Mouse (Mus musculus) midbrain, postnatal 0 days (tissue): Measurements from ENCODE around the gene Pus10. TPM values are rescaled to one million over a fixed set of nuclear protein-coding genes. Genes with fewer than 3 reads are reported as not detected.

Source experiments
- ATAC-seq: fragments of 200-750 bp; cut with Nextera tagmentation; 2 replicates; pipeline ENCODE4 v1.8.0; 2017; ENCODE audit warnings: moderate number of reproducible peaks, mild to moderate bottlenecking, moderate TSS enrichment, moderate library complexity; ENCODE audit not compliant: low FRiP score
- DNase-seq: peaks from one replicate; pipeline ENCODE4 v3.0.0-alpha.2; 2015; ENCODE audit warnings: low spot score
- H3K27ac ChIP-seq: fragments of 300-500 bp; sonication (generic); 2 replicates; pipeline ENCODE4 v1.5.1; 2014; ENCODE audit warnings: low read depth, mild to moderate bottlenecking, low read length, mixed read lengths
- H3K27me3 ChIP-seq: fragments of 300-500 bp; sonication (generic); 2 replicates; pipeline ENCODE4 v1.6.1; 2014; ENCODE audit warnings: low read length, control low read depth, mixed read lengths; ENCODE audit not compliant: insufficient read depth
- H3K36me3 ChIP-seq: fragments of 300-500 bp; sonication (generic); 2 replicates; pipeline ENCODE4 v1.6.1; 2014; ENCODE audit warnings: low read length, control low read depth, mixed read lengths; ENCODE audit not compliant: insufficient read depth
- H3K4me1 ChIP-seq: fragments of 300-500 bp; sonication (generic); 2 replicates; pipeline ENCODE4 v1.6.1; 2014; ENCODE audit warnings: mild to moderate bottlenecking, control low read depth, antibody characterized with exemption, low read length, mixed read lengths; ENCODE audit not compliant: insufficient read depth
- H3K4me2 ChIP-seq: fragments of 300-500 bp; sonication (generic); 2 replicates; pipeline ENCODE4 v1.6.1; 2014; ENCODE audit warnings: low read depth, mild to moderate bottlenecking, low read length, mixed read lengths; ENCODE audit not compliant: poor library complexity, severe bottlenecking
- H3K4me3 ChIP-seq: fragments of 300-500 bp; sonication (generic); 2 replicates; pipeline ENCODE4 v1.5.1; 2014; ENCODE audit warnings: low read depth, mild to moderate bottlenecking, low read length, moderate library complexity
- H3K9ac ChIP-seq: fragments of 300-500 bp; sonication (generic); replicated peaks from 2 replicates; pipeline ENCODE4 v1.6.1; 2014; ENCODE audit warnings: mild to moderate bottlenecking, low read length, moderate library complexity, mixed read lengths; ENCODE audit not compliant: poor library complexity, severe bottlenecking
- H3K9me3 ChIP-seq: fragments of 300-500 bp; sonication (generic); 2 replicates; pipeline ENCODE4 v1.6.1; 2016; ENCODE audit warnings: low read length, control low read depth
- CTCF ChIP-seq: IDR thresholded peaks from 2 replicates; pipeline ENCODE4 v1.5.1; 2016; ENCODE audit warnings: antibody characterized with exemption, mild to moderate bottlenecking
- WGBS: fragments of 180-500 bp; shearing (Covaris S2); extraction: QIAGEN DNeasy Blood & Tissue Kit; methylation state at CpG from one replicate; pipeline ENCODE4 v1.1.7; 2014; 5-methylcytosine and 5-hydroxymethylcytosine counted together
- polyA plus RNA-seq: library from polyadenylated mRNA; unstranded; fragments of >200 nt; fragmentation: Nextera tagmentation; extraction: Ambion mirVana; gene quantifications from 2 replicates; pipeline ENCODE4 v1.2.1, GENCODE M21; 2015
- total RNA-seq: library from RNA; depleted of rRNA; stranded (reverse); fragments of >200 nt; gene quantifications from 2 replicates; pipeline ENCODE4 v1.2.3, GENCODE M21; 2014

Pus10 gene
- total and polyA plus RNA-seq, 2 experiments from 2014 or later: 9.5 to 11.2 TPM

DNA sequence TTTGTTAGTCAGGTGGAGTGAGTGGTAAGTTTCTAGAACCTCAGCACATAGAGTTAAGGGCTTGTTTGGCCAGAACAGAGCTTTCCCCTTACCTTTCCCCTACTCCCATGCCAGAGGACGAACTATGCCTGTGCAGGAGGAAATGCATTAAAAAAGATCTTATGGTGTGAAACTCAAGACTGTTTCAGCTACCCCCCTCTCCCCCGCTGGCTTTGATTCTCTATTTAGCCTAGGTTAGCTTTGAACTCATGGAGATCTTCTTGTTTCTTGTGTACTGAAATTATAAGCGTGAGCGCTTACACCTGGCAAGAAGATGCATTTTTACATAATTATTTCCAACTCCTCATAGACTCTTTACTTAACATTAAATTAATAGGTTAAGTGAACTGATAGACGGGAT, 1.1 kb downstream of the Pus10 start:
- Histone ChIP-seq H3K27ac (peak overlapping the region; percentile 99), H3K4me3 (peak overlapping the region; percentile 76), H3K4me2 (peak overlapping the region; percentile 77), H3K4me1 (peaks cover 4% of the 10 kb centered on the region), H3K9ac (peak overlapping the region; percentile 64), H3K9me3 (no peaks in the 10 kb centered on the region), H3K36me3 (no peaks in the 10 kb centered on the region), H3K27me3 (no peaks in the 10 kb centered on the region)
- ATAC-seq: no peak
- TF ChIP-seq CTCF: no peak
- DNase-seq: no peak
- WGBS: 8% methylated on average over 5 of the region's 5 CpGs

DNA sequence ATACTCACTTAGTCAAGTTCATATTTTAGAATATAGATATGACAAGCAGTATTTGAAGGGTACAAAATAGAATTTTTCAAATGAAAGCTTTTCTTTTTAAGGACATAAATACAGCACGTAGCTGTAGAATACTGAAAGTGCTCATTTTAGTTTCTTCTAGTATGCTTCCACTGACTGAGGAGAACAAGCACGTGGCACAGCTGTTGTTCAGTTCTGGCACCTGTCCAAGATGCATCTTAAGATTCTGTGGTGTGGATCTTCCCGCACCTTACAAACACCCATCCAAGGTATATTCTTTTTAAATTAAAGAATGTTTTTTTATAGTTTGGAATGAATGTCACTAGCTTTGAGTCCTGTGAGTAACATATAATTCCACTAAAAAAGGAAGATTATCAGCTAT, 1.7 kb downstream of the Pus10 start:
- no peaks in the 10 kb centered on the region; the same call in 1 of the 2 replicates for H3K36me3 ChIP-seq
- H3K9ac ChIP-seq: 0 out of 2 replicates have a peak overlapping the region, but pooled peaks have one; percentile 64
- H3K4me1 ChIP-seq: peaks cover 4% of the 10 kb centered on the region
- H3K4me2 ChIP-seq: peak overlapping the region; percentile 77
- WGBS: 28% methylated on average over 3 of the region's 3 CpGs
- ATAC-seq (no peak), DNase-seq (peak; percentile 36)
- H3K4me3 ChIP-seq: peak overlapping the region; percentile 76
- H3K27me3 ChIP-seq: no peaks in the 10 kb centered on the region
- H3K27ac ChIP-seq: no peak overlapping the region
- H3K9me3 ChIP-seq: no peaks in the 10 kb centered on the region
- TF ChIP-seq CTCF: no peak

DNA sequence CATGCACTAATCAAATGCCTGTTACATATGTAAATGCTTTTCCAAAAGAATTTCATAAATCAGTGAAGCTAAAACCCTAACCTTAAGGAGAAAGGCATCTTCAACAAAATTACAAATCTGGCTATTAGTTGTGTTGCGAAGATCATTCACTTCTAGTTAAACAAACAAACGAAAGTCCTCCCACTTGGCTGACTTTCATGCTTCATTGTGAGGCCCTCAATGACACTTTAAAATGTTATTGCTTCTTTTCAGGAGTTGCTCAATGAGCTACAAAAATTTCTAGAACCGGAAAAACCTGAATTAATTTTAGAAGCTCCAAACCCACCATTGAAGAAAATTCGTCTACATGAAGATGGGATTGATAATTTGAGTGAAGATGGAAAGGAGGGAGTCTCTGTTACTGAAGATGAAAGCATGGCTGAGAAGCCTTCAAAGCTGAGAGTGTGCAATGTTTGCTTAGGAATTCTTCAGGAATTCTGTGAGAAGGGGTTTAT, 6.8 kb downstream of the Pus10 start:
- WGBS: 92% methylated on average over 4 of the region's 4 CpGs
- no peak overlapping the region for H3K4me2 ChIP-seq
- no peak overlapping the region for H3K27ac ChIP-seq
- H3K9ac ChIP-seq: no peak overlapping the region
- H3K4me1 ChIP-seq: 0 out of 2 replicates have a peak, but pooled peaks cover under 1% of the 10 kb centered on the region
- H3K27me3 ChIP-seq: no peaks in the 10 kb centered on the region
- H3K9me3 ChIP-seq: no peaks in the 10 kb centered on the region
- H3K36me3 ChIP-seq: peaks cover 29% of the 10 kb centered on the region
- DNase-seq: no peak
- TF ChIP-seq CTCF: no peak
- ATAC-seq: no peak
- H3K4me3 ChIP-seq: no peak overlapping the region

DNA sequence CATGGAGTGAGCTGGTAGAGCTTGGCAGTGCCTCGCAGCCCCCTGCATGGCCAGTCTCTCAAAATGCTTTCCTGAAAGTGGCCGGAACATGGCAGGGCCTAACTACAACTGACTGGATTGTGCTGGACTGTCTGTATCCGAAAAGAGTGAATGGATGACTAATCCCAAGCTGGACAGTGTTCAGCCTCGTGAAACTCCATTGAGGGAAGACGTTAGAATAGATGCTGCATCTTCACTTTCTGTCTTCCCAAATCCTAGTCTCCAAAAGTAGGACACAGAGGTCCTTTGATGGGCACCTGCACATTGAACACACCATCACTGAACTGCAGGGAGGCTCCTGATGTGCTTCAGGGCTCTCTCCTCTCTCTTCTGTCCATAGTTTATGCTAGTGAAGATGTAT, 10.6 kb downstream of the Pus10 start:
- ATAC-seq: no peak
- H3K36me3 ChIP-seq: peaks cover 41% of the 10 kb centered on the region
- H3K9me3 ChIP-seq: no peaks in the 10 kb centered on the region
- no peak overlapping the region for H3K4me2 ChIP-seq
- no peaks in the 10 kb centered on the region for H3K27me3 ChIP-seq
- H3K27ac ChIP-seq: no peak overlapping the region
- H3K4me3 ChIP-seq: no peak overlapping the region
- no peaks in the 10 kb centered on the region for H3K4me1 ChIP-seq
- no peak overlapping the region for H3K9ac ChIP-seq
- TF ChIP-seq CTCF: no peak
- DNase-seq: no peak
- WGBS: 90% methylated on average over 5 of the region's 5 CpGs

DNA sequence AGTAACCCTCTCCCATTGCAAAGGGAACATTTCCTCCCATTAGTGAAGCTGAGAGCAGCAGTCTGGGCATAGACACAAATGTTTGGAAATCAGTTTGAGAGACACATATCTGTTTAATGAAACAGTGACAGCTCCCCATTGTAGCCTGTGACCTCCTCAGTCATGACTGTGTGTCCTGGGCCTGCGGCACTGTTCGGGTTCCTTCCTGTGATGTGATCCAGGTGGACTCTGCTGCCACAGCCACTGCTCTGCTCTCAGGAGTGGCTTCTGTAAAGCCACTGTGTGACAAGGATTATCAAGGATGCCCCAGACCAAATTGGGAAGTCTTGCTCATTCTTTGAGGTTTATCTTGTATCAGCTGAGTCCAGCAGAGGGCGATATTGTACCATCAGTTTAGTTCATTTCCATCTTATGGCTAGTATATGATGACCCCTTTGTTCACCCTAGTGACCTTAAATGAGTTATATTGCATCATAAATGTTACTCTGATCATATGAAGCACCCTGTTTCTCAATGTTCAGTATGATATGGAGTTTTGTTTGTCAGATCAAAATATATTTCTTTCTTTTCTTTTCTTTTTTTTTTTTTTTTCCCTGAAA, 13.7 kb downstream of the Pus10 start:
- peaks cover 36% of the 10 kb centered on the region for H3K36me3 ChIP-seq
- no peak overlapping the region for H3K4me3 ChIP-seq
- DNase-seq: peak; percentile 82
- no peak overlapping the region for H3K27ac ChIP-seq
- ATAC-seq: no peak
- 54% methylated on average over 3 of the region's 3 CpGs for WGBS
- H3K4me2 ChIP-seq: no peak overlapping the region
- no peaks in the 10 kb centered on the region for H3K9me3 ChIP-seq
- no peaks in the 10 kb centered on the region for H3K27me3 ChIP-seq
- TF ChIP-seq CTCF: peak; percentile 86
- no peaks in the 10 kb centered on the region for H3K4me1 ChIP-seq
- H3K9ac ChIP-seq: no peak overlapping the region

DNA sequence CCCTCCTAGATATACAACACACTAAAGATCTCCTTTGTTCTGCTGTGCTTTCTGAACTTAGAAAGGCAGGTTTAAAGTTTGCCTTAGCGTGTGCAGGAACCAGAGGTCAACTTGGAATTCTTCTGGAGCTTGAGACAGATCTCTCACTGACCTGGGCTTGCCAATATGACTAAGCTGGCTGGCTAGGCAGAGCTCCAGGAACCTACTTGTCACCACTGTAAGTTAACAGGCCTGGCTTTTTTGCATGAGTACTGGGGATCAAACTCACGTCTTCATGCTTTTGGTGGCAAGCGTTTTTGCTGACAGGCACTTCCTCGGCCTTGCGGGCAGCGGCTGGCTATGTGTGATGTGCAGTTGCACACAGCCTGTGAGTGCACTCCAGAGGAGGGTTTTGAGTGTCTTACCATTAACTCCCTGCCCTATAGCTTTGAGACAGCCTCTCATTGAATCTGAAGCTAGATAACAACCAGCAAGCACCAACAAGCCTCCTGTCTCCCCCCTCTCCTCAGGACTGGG, 15.0 kb downstream of the Pus10 start:
- Histone ChIP-seq H3K9ac (no peak overlapping the region), H3K36me3 (peaks cover 29% of the 10 kb centered on the region), H3K27me3 (no peaks in the 10 kb centered on the region), H3K4me1 (no peaks in the 10 kb centered on the region), H3K27ac (no peak overlapping the region), H3K9me3 (no peaks in the 10 kb centered on the region), H3K4me3 (no peak overlapping the region), H3K4me2 (no peak overlapping the region)
- ATAC-seq (no peak), DNase-seq (no peak)
- no peak for TF ChIP-seq CTCF
- 95% methylated on average over 6 of the region's 6 CpGs for whole genome bisulfite sequencing
